Mouse (Mus musculus) midbrain, postnatal 0 days (tissue): Measurements from ENCODE around the gene Inhba. TPM values are rescaled to one million over a fixed set of nuclear protein-coding genes. Genes with fewer than 3 reads are reported as not detected.
A peak's percentile ranks its signal among the peaks of the same experiment; 100 is the strongest.

Experiments used
- ATAC-seq: fragments of 200-750 bp; cut with Nextera tagmentation; 2 replicates; pipeline ENCODE4 v1.8.0; 2017; ENCODE audit warnings: moderate number of reproducible peaks, mild to moderate bottlenecking, moderate TSS enrichment, moderate library complexity; ENCODE audit not compliant: low FRiP score
- DNase-seq: peaks from one replicate; pipeline ENCODE4 v3.0.0-alpha.2; 2015; ENCODE audit warnings: low spot score
- H3K27ac ChIP-seq: fragments of 300-500 bp; sonication (generic); 2 replicates; pipeline ENCODE4 v1.5.1; 2014; ENCODE audit warnings: low read depth, mild to moderate bottlenecking, low read length, mixed read lengths
- H3K27me3 ChIP-seq: fragments of 300-500 bp; sonication (generic); 2 replicates; pipeline ENCODE4 v1.6.1; 2014; ENCODE audit warnings: low read length, control low read depth, mixed read lengths; ENCODE audit not compliant: insufficient read depth
- H3K36me3 ChIP-seq: fragments of 300-500 bp; sonication (generic); 2 replicates; pipeline ENCODE4 v1.6.1; 2014; ENCODE audit warnings: low read length, control low read depth, mixed read lengths; ENCODE audit not compliant: insufficient read depth
- H3K4me1 ChIP-seq: fragments of 300-500 bp; sonication (generic); 2 replicates; pipeline ENCODE4 v1.6.1; 2014; ENCODE audit warnings: mild to moderate bottlenecking, control low read depth, antibody characterized with exemption, low read length, mixed read lengths; ENCODE audit not compliant: insufficient read depth
- H3K4me2 ChIP-seq: fragments of 300-500 bp; sonication (generic); 2 replicates; pipeline ENCODE4 v1.6.1; 2014; ENCODE audit warnings: low read depth, mild to moderate bottlenecking, low read length, mixed read lengths; ENCODE audit not compliant: poor library complexity, severe bottlenecking
- H3K4me3 ChIP-seq: fragments of 300-500 bp; sonication (generic); 2 replicates; pipeline ENCODE4 v1.5.1; 2014; ENCODE audit warnings: low read depth, mild to moderate bottlenecking, low read length, moderate library complexity
- H3K9ac ChIP-seq: fragments of 300-500 bp; sonication (generic); replicated peaks from 2 replicates; pipeline ENCODE4 v1.6.1; 2014; ENCODE audit warnings: mild to moderate bottlenecking, low read length, moderate library complexity, mixed read lengths; ENCODE audit not compliant: poor library complexity, severe bottlenecking
- H3K9me3 ChIP-seq: fragments of 300-500 bp; sonication (generic); 2 replicates; pipeline ENCODE4 v1.6.1; 2016; ENCODE audit warnings: low read length, control low read depth
- CTCF ChIP-seq: IDR thresholded peaks from 2 replicates; pipeline ENCODE4 v1.5.1; 2016; ENCODE audit warnings: antibody characterized with exemption, mild to moderate bottlenecking
- WGBS: fragments of 180-500 bp; shearing (Covaris S2); extraction: QIAGEN DNeasy Blood & Tissue Kit; methylation state at CpG from one replicate; pipeline ENCODE4 v1.1.7; 2014; 5-methylcytosine and 5-hydroxymethylcytosine counted together
- polyA plus RNA-seq: library from polyadenylated mRNA; unstranded; fragments of >200 nt; fragmentation: Nextera tagmentation; extraction: Ambion mirVana; gene quantifications from 2 replicates; pipeline ENCODE4 v1.2.1, GENCODE M21; 2015
- total RNA-seq: library from RNA; depleted of rRNA; stranded (reverse); fragments of >200 nt; gene quantifications from 2 replicates; pipeline ENCODE4 v1.2.3, GENCODE M21; 2014

The Inhba gene
- total and polyA plus RNA-seq, 2 experiments from 2014 or later: 0.88 to 2.0 TPM

DNA sequence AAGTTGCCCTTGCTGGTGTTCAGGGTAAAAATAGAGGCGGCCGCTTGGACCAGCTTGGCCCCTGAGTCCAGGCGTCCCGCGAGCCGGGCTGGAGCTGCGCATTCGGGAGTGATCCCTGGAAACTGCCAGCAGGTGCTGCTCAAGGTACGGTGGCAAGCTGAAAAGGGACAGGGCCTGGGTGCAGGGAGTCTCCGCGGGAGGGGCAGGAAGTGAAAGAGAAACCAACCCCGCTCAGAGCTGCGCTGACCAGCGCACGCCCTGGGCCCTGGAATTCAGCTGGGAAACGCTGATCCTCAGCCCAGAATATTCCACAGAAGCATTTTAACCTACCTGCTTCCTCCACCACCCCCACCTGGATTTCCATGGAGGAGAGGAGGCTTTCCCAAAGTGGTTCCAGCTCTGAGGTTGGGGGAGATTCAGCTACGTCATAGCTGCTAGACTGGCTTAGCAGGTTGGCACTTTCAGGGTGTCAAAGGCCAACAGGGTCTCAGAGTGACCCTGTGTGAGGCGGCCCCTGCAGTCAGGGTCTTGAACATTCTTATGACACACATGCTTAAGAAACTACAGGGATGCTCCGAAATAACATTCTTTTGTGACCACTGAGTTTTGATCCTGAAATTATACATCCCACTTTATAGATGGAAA, 714 bp downstream of the Inhba start:
- DNase-seq (peak; percentile 71), ATAC-seq (peak; percentile 88)
- H3K27ac ChIP-seq: no peak overlapping the region
- H3K9me3 ChIP-seq: no peaks in the 10 kb centered on the region
- H3K36me3 ChIP-seq: no peaks in the 10 kb centered on the region
- WGBS: 8% methylated on average over 19 of the region's 19 CpGs
- peaks cover 4% of the 10 kb centered on the region; the same call in 1 of the 2 replicates for H3K27me3 ChIP-seq
- TF ChIP-seq CTCF: peak; percentile 79
- H3K4me2 ChIP-seq: peak overlapping the region; percentile 71
- H3K4me1 ChIP-seq: 0 out of 2 replicates have a peak, but pooled peaks cover 4% of the 10 kb centered on the region
- no peak overlapping the region; the same call in 1 of the 2 replicates for H3K9ac ChIP-seq
- H3K4me3 ChIP-seq: peak overlapping the region; percentile 38

DNA sequence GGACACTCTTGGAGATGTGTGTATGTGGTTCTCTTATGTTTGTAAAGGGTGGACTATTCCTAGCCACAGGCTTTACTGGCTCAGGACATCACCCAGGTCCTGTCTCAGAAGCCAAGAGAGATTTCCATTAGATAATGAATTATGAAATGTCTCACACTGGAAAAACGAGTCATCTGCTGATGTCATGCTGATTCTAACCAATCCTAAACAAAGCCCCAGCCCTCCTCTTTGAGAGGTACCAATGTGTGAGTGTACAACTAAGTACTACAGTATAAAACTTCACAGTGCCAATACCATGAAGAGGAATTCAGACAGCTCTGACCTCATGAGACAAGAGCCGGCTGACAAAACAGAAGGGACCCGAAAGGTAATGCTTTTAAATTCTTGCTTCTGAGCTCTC, 2.5 kb downstream of the Inhba start:
- TF ChIP-seq CTCF: no peak
- Histone ChIP-seq H3K36me3 (no peaks in the 10 kb centered on the region), H3K9me3 (no peaks in the 10 kb centered on the region), H3K4me2 (no peak overlapping the region), H3K4me3 (no peak overlapping the region), H3K27me3 (peaks cover 17% of the 10 kb centered on the region), H3K4me1 (0 out of 2 replicates have a peak, but pooled peaks cover 8% of the 10 kb centered on the region), H3K9ac (no peak overlapping the region), H3K27ac (no peak overlapping the region)
- DNase-seq (no peak), ATAC-seq (no peak)
- WGBS: 59% methylated on average over 3 of the region's 3 CpGs

DNA sequence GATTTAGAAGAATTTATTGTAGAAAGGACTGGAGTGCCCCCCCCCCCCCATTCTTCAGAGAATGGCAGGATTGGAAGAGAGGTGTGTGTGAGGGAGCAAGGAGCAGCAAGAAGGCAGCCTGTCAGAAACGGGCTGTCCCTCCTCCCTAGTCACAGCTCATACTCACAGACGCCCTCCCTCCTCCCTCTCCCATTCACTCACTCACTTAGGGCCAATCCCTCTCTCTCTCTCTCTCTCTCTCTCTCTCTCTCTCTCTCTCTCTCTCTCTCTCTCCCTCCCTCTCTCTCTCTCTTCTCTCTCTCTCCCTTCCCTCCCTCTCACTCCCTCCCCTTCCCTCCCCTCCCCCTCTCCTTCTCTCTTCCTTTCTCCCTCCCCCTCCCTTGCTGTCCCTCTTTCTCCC, 4.9 kb downstream of the Inhba start:
- peaks cover 17% of the 10 kb centered on the region for H3K27me3 ChIP-seq
- DNase-seq (no peak), ATAC-seq (no peak)
- no peaks in the 10 kb centered on the region for H3K9me3 ChIP-seq
- H3K4me1 ChIP-seq: 0 out of 2 replicates have a peak, but pooled peaks cover 8% of the 10 kb centered on the region
- WGBS: 0% methylated on average over 2 of the region's 2 CpGs
- H3K27ac ChIP-seq: no peak overlapping the region
- H3K9ac ChIP-seq: no peak overlapping the region
- H3K4me2 ChIP-seq: no peak overlapping the region
- no peaks in the 10 kb centered on the region for H3K36me3 ChIP-seq
- H3K4me3 ChIP-seq: no peak overlapping the region
- TF ChIP-seq CTCF: no peak

DNA sequence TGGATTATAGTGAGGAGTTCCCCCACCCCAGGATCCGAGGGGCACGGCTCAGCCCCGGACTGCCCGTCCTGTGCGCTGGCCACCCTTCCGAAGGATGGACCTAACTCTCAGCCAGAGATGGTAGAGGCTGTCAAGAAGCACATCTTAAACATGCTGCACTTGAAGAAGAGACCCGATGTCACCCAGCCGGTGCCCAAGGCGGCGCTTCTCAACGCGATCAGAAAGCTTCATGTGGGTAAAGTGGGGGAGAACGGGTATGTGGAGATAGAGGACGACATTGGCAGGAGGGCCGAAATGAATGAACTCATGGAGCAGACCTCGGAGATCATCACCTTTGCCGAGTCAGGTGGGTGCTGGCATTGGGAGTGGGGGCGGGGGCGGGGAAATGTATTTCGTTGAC, 5.7 kb downstream of the Inhba start:
- WGBS: 1% methylated on average over 20 of the region's 20 CpGs
- DNase-seq: no peak
- no peak overlapping the region for H3K27ac ChIP-seq
- H3K4me3 ChIP-seq: peak overlapping the region; percentile 35
- TF ChIP-seq CTCF: no peak
- H3K9ac ChIP-seq: peak overlapping the region; percentile 29; the same call in 1 of the 2 replicates
- no peaks in the 10 kb centered on the region for H3K36me3 ChIP-seq
- no peak for ATAC-seq
- H3K4me2 ChIP-seq: peak overlapping the region; percentile 63
- peaks cover 17% of the 10 kb centered on the region for H3K27me3 ChIP-seq
- no peaks in the 10 kb centered on the region for H3K9me3 ChIP-seq
- 0 out of 2 replicates have a peak, but pooled peaks cover 8% of the 10 kb centered on the region for H3K4me1 ChIP-seq

DNA sequence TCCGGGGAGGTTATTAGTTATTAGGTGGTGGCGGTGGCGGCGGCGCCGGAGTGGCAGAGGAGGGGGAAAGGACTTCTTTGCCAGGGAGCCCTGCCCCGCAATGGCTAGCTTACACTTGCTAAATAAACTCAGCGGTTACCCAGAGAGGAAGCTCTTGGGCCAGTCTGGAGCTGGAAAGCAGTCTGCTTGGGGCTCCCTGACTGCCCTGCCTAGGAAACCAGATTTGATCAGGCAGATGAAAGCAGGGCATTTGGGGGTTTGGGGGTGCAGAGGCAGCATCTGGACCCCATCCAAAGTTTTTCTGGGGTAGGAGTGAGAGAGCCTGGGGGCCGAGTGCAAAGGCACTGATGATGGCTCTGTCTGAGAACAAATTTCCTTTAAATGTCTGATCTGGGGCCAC, 6.1 kb downstream of the Inhba start:
- no peak for TF ChIP-seq CTCF
- no peak for DNase-seq
- 6% methylated on average over 8 of the region's 9 CpGs for WGBS
- Histone ChIP-seq H3K4me3 (peak overlapping the region; percentile 35), H3K4me2 (peak overlapping the region; percentile 63), H3K4me1 (0 out of 2 replicates have a peak, but pooled peaks cover 8% of the 10 kb centered on the region), H3K9me3 (no peaks in the 10 kb centered on the region), H3K36me3 (no peaks in the 10 kb centered on the region), H3K27me3 (peaks cover 17% of the 10 kb centered on the region), H3K27ac (no peak overlapping the region), H3K9ac (peak overlapping the region; percentile 29; the same call in 1 of the 2 replicates)
- no peak for ATAC-seq

DNA sequence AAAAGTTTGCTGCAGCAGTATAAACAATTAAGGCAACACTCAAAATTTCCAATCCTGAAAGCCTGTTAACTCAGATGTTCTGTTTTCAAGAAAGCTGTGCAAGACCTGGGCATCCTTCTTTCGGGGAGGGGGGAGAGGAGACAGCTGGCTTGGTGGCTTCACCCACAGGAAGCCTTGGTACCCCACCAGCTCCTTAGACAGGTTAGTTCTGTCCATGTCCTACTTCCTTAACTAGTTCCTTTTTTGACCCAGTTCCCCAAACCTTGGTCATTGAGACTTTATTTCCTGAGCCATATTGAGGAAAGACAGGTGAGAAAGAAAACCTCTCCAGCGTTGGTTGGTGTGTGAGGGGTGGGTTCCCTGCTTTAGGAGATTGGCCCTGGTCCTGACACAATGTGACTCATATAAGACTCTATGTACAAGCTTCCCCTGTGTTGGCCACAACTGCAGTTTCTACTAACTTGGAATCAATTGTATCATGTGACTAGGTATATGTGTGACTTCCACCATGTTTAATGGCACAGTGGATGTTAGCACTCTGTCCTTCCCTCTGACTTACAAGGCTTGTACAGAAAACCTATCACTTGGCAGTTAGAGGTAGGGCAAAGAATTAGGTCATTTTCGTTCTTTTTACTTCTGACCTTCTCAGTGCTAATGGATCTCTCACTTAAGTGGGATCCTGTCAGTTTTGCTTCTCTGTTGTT, 7.3 kb downstream of the Inhba start:
- Histone ChIP-seq H3K27ac (no peak overlapping the region), H3K9me3 (no peaks in the 10 kb centered on the region), H3K4me2 (no peak overlapping the region), H3K36me3 (no peaks in the 10 kb centered on the region), H3K4me1 (peaks cover 8% of the 10 kb centered on the region; the same call in 1 of the 2 replicates), H3K27me3 (peaks cover 17% of the 10 kb centered on the region), H3K4me3 (no peak overlapping the region), H3K9ac (no peak overlapping the region)
- ATAC-seq: no peak
- TF ChIP-seq CTCF: no peak
- DNase-seq: no peak
- 79% methylated on average over 3 of the region's 3 CpGs for WGBS
